Mouse (Mus musculus): ENCODE data around the gene Glb1l.

The Glb1l gene

DNA sequence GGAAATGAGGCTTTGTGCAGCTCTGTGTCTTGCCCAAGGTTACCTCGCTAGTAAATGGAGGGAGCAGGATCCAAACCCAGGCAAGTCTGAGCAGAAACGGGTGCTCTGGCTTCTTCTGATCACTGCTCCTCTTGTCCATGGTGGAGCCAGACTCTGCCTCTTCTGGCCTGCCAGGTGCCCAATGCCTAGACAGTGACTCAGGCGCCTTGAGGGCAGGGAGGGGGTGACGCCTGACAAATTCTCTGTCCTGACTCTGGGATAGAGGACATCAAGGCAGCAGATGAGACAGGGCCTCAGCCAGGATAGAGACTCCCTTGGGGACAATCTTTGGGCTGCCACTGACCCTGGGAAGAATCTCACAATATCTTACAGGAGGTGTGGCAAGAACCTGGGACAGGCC is 20.6 kb upstream of the Glb1l start:
- no peak; the same call in 1 of the 2 replicates for ATAC-seq (ENCODE audit: low TSS enrichment)

DNA sequence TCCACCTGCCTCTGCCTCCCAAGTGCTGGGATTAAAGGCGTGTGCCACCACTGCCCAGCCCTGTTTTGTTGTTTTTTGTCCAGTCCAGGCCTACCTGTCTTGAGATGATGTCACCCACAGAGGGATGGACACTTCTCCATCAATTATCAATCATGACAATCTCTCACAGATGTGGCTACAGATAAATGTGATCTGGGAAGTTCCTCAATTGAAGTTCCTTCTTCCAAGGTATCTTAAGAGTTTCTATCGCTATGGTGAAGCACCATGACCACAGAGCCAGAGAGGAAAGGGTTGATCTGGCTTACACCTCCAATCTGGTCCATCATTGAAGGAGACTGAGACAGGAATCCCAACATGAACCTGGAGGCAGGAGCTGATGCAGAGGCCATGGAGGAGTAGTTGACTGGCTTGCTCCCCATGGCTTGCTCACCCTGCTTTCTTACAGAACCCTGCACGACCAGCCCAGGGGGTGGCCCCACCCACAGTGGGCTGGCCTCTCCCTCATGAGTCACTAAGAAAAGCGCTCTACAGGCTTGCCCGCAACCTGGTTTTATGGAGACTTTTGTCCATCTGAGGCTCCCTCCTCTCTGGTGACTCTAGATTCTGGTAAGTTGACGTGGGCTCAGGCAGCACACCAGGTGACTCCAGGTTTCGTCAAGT is 19.9 kb upstream of the Glb1l start:
- no peak for ATAC-seq (ENCODE audit: low TSS enrichment)

DNA sequence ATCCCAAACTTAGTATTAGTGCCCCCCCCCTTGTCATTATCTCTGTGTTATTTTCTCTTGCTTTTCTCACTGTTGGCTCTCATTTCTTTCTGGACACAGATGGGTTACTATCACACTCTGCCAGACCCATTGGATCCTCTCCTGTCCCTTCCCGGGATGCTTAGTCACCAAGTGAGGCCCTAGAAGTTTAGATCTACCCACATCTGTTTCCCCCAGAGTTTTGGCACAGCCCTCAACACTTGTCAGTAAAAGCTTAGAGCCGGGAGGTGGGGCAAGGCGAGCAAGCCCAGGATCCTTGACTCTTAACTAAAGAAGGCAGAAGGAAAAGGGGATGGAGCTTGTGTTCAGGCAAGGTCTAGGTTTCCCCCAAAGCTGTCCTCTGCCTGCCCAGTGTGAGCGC is 18.5 kb upstream of the Glb1l start:
- ATAC-seq (ENCODE audit: low TSS enrichment): no peak

GRCm38 (mm10) chr1:75227653-75228052 is 17.0 kb upstream of the Glb1l start:
- no peak for ATAC-seq (ENCODE audit: low TSS enrichment)

GRCm38 (mm10) chr1:75226138-75226537 is 15.5 kb upstream of the Glb1l start:
- no peak for ATAC-seq (ENCODE audit: low TSS enrichment)

- no peak for ATAC-seq (ENCODE audit: low TSS enrichment)
Measured at GRCm38 (mm10) chr1:75225473-75225872, 14.9 kb upstream of the Glb1l start.

- ATAC-seq (ENCODE audit: low TSS enrichment): no peak
Measured at GRCm38 (mm10) chr1:75223532-75223931, 12.9 kb upstream of the Glb1l start.

GRCm38 (mm10) chr1:75222926-75223325 is 12.3 kb upstream of the Glb1l start:
- no peak for ATAC-seq (ENCODE audit: low TSS enrichment)

DNA sequence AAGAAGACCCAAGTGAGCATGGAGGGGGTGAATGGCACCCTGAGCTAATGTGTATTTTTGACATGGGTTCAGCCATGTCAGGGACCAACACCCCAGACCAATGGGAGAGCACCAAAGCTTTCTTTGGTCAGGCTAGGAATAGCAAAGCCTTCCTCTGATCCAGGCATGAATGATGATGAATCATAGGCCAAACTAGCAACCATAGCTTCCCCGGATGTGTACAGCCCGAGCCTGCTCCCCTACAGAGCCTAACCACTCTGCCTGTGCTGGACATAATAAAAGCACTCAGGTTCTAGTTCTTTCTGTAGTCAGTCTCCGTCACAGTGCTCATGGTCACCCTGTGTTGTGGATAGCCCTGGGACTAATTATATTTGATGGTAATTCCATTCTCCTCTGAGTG is 10.9 kb upstream of the Glb1l start:
- ATAC-seq (ENCODE audit: low TSS enrichment): no peak

DNA sequence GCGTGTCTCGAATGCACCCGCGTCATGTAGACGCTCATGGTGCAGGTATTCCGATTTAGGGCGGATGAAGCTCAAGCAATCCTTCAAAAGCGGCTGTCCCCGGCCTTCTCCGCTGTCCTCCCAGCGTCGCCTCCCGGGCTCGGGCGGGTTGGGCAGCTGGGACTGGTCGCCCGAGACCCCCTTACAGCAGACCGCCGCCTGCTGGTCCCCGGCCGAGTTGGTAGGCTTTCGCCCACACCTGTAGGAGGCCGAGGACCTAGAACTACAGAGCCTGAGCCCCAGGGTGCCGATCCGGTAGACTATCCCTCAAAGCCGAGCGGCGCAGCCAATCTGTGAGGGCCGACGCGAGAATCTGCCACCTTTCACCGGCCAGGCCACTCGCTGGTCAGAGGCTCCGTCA is 8.9 kb upstream of the Glb1l start, which contains the start of gene Tuba4a:
Gene Tuba4a (minus strand): TSS at position 335 of the 400 bp plus-strand sequence.
- ATAC-seq (ENCODE audit: low TSS enrichment): peak; percentile 28

- ATAC-seq (ENCODE audit: low TSS enrichment): peak; percentile 77
Measured at GRCm38 (mm10) chr1:75219078-75219477, 8.5 kb upstream of the Glb1l start.

- peak; percentile 50 for ATAC-seq (ENCODE audit: low TSS enrichment)
Measured at GRCm38 (mm10) chr1:75218227-75219001, 7.8 kb upstream of the Glb1l start.

- ATAC-seq (ENCODE audit: low TSS enrichment): peak; percentile 8; the same call in 1 of the 2 replicates
Measured at GRCm38 (mm10) chr1:75217893-75218226, 7.2 kb upstream of the Glb1l start.

GRCm38 (mm10) chr1:75216797-75217585 is 6.4 kb upstream of the Glb1l start:
- no peak for ATAC-seq (ENCODE audit: low TSS enrichment)

- no peak for ATAC-seq (ENCODE audit: low TSS enrichment)
Measured at GRCm38 (mm10) chr1:75215785-75216184, 5.2 kb upstream of the Glb1l start.

DNA sequence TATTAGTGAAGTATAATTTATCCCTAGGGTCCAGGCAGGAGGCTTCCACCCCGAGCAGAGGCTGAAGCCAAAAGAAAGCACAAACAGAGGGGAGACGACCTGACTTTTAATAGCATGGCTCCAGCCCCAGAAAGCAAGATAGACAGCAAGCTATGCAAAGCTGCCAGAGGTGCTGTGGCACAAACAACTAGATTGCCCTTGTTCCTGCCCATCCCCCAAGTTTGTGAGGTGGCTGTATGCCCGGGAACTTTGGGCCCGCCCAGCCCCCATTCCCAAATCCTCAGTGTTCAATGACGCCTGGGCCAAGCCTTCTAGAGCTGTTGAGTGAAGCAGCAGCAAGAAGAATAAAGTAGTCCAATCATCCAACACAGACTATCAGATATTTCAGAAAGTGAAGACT is 4.3 kb upstream of the Glb1l start:
- ATAC-seq (ENCODE audit: low TSS enrichment): no peak

GRCm38 (mm10) chr1:75214442-75214841 is 3.8 kb upstream of the Glb1l start:
- ATAC-seq (ENCODE audit: low TSS enrichment): no peak

GRCm38 (mm10) chr1:75213096-75213495 is 2.5 kb upstream of the Glb1l start:
- ATAC-seq (ENCODE audit: low TSS enrichment): no peak

DNA sequence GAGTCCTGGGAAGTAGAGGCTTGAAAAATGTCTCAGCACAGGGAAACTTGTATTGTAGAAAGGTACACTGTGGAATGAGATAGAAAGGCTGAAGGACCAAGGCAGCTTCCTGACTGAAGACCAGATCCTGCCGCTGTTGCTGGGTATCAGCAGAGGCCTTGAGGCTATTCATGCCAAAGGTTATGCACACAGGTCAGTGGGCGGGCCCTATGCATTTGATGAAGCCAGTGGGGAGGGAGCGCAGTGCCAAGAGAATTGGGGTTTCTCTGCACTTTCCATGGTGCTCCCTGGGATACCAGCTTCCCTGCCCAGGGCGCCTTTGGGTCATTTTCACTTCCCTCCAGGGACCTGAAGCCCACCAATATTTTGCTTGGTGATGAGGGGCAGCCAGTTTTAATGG is 1.9 kb upstream of the Glb1l start:
- no peak for ATAC-seq (ENCODE audit: low TSS enrichment)

DNA sequence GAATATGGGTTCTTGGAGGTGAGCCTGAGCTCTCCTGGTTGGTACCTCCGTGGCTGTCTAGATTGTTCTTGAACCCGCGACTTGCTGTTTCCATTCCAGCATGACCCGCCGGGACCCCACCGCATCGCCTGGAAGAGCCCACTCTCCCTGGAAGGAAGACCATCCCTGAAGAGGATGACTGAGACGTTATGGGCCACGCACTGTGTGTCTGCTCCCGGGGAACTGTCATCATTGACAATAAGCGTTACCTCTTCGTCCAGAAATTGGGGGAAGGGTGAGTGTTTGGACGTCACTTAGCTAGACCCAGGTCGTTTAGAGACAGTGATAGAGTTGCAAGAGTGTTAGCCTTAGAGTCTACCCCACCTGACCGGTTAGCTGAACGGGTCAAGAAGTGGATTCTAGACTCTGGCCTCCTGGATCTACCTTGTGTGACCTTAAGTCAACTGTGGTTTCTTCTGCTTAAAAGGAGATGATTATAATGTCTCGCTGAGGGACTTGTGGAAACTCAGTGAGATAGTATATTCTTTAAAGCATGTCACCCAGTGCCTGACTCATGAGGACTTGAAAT is 612 bp upstream of the Glb1l start:
- ATAC-seq (ENCODE audit: low TSS enrichment): no peak

GRCm38 (mm10) chr1:75208967-75209678 is 1.5 kb downstream of the Glb1l start:
- no peak for ATAC-seq (ENCODE audit: low TSS enrichment)

DNA sequence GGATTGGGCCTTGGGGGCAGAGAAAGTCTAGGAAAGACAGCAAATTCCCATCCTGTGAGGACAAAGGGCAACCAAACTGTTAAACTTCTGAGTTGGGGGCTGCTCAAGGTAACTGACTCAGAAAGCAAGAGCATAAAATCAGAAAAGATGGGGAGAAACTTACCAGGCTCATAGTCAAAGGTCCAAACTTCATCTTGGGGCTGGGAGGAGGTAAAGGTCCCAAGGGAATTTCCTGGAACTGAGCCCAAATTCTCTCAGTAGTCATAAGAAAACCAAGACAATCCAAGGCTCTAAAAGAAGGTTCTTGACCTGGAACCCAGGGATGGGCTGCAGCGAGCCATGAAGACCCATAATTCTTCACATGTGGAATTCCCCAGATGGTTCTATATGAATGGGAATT is 9.4 kb downstream of the Glb1l start:
- no peak for ATAC-seq (ENCODE audit: low TSS enrichment)

All from frontal cortex, adult (tissue).